10 mouse cellular contexts compared by ENCODE assay signal in the genomic region with DNA sequence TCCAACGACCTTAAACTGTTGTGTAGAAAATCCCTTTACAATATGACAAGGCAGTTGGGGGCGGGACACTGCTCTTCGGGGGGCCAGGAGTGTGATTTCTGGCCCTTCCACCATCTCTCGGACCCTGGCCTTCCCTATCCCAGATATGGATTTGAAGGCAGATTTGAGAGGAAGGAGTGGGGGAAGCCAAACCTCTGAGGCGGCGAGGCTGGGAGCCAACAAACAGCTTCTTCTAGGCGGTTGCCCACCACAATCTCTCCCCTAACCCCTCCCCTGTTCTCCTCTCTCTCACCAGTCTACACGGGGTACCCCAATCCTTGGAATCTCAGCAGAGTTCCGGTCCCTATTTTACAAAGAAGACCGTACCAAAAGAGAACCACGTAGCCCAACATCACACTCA. TPM values are rescaled to one million over a fixed set of nuclear protein-coding genes. Genes with fewer than 3 reads are reported as not detected.
DNase-seq lines count a peak whose midpoint lies in the region; ATAC-seq and TF ChIP-seq lines count a peak whose summit lies in the region.
"Had no signal": no experiment of that assay in that cellular context is flagged by ENCODE, and none has a peak within 500 bp of the region (broad histone marks: within the 10 kb centered on the region; RNA-seq: fewer than 3 reads in every experiment).

No protein-coding gene starts in this region.

- H3K4me1 ChIP-seq in kidney, embryonic 14.5 days (ENCODE audit: control insufficient read depth, insufficient read depth, low read length), result peaks cover 52% of the 10 kb centered on the region
- peaks cover 7% of the 10 kb centered on the region; the same call in 1 of the 2 replicates for H3K4me1 ChIP-seq in embryonic facial prominence, embryonic 14.5 days (ENCODE audit: control insufficient read depth, insufficient read depth, low read length)
- H3K4me1 ChIP-seq in hindbrain, embryonic 15.5 days (replicated peaks), result peaks cover 22% of the 10 kb centered on the region
- H3K4me1 ChIP-seq in midbrain, embryonic 14.5 days (ENCODE audit: control insufficient read depth, insufficient read depth, low read length), result peaks cover 8% of the 10 kb centered on the region
- H3K4me1 ChIP-seq in thymus, adult 2 months (replicated peaks; ENCODE audit: control insufficient read depth, insufficient read depth, low read length), result no peaks in the 10 kb centered on the region

- H3K4me2 ChIP-seq in kidney, embryonic 14.5 days (replicated peaks; ENCODE audit: low read depth, low read length), result peak overlapping the region; percentile 97
- H3K4me2 ChIP-seq in embryonic facial prominence, embryonic 14.5 days (ENCODE audit: low read depth, low read length), result peak overlapping the region; percentile 93
- peak overlapping the region; percentile 94 for H3K4me2 ChIP-seq in hindbrain, embryonic 15.5 days
- peak overlapping the region; percentile 93 for H3K4me2 ChIP-seq in midbrain, embryonic 14.5 days (ENCODE audit: low read length)

- no peak for DNase-seq in kidney, adult 9 months
- DNase-seq in embryonic facial prominence, embryonic 14.5 days (ENCODE audit: low spot score), result no peak
- DNase-seq in midbrain, embryonic 14.5 days, result no peak
- no peak for DNase-seq in left cerebral cortex, postnatal 36 days (ENCODE audit: low spot score in 2 of 2)
- no peak for DNase-seq in right cerebral cortex, adult 2 months (ENCODE audit: low spot score in 2 of 2)
- no peak for DNase-seq in thymus, adult 2 months

- no peaks in the 10 kb centered on the region for H3K36me3 ChIP-seq in kidney, embryonic 14.5 days (ENCODE audit: control insufficient read depth, insufficient read depth, low read length)
- H3K36me3 ChIP-seq in embryonic facial prominence, embryonic 14.5 days (ENCODE audit: control insufficient read depth, insufficient read depth, low read length), result no peaks in the 10 kb centered on the region
- no peaks in the 10 kb centered on the region for H3K36me3 ChIP-seq in hindbrain, embryonic 15.5 days
- H3K36me3 ChIP-seq in midbrain, embryonic 14.5 days (ENCODE audit: control insufficient read depth, insufficient read depth, low read length), result no peaks in the 10 kb centered on the region
- no peaks in the 10 kb centered on the region for H3K36me3 ChIP-seq in thymus, adult 2 months (ENCODE audit: control insufficient read depth, insufficient read depth, low read length)

- H3K4me3 ChIP-seq in kidney, embryonic 14.5 days (ENCODE audit: low read length), result peak overlapping the region; percentile 51
- H3K4me3 ChIP-seq in embryonic facial prominence, embryonic 14.5 days (ENCODE audit: low read depth, low read length), result peak overlapping the region; percentile 54
- peak overlapping the region; percentile 59 for H3K4me3 ChIP-seq in hindbrain, embryonic 15.5 days
- H3K4me3 ChIP-seq in midbrain, embryonic 14.5 days (replicated peaks; ENCODE audit: low read depth, low read length), result peak overlapping the region; percentile 53
- H3K4me3 ChIP-seq in thymus, adult 2 months (ENCODE audit: control insufficient read depth, insufficient read depth, low read length), result no peak overlapping the region

- TF ChIP-seq POLR2A in thymus, adult 2 months (IDR thresholded peaks at IDR 0.05; ENCODE audit: control insufficient read depth, extremely low read depth, insufficient read depth, low read length, poor library complexity), result no peak

- 2% methylated on average over 11 of the region's 11 CpGs for WGBS in kidney, embryonic 14.5 days
- WGBS in embryonic facial prominence, embryonic 14.5 days, result 5% methylated on average over 11 of the region's 11 CpGs
- 4% methylated on average over 11 of the region's 11 CpGs for WGBS in hindbrain, embryonic 15.5 days
- WGBS in midbrain, embryonic 14.5 days, result 2% methylated on average over 11 of the region's 11 CpGs
- WGBS in thymus, adult 2 months, result 3% methylated on average over 11 of the region's 11 CpGs

- no peak overlapping the region for H3K27ac ChIP-seq in kidney, embryonic 14.5 days (ENCODE audit: low read depth, low read length)
- H3K27ac ChIP-seq in embryonic facial prominence, embryonic 14.5 days (replicated peaks; ENCODE audit: low read depth, low read length), result no peak overlapping the region
- H3K27ac ChIP-seq in hindbrain, embryonic 15.5 days (replicated peaks), result no peak overlapping the region
- no peak overlapping the region for H3K27ac ChIP-seq in midbrain, embryonic 14.5 days (replicated peaks; ENCODE audit: low read depth, low read length)
- no peak overlapping the region for H3K27ac ChIP-seq in thymus, adult 2 months (ENCODE audit: control insufficient read depth, insufficient read depth, low read length)

- intact Hi-C loops in left cerebral cortex, postnatal 36 days (cut with DNase I), result no loop called here

- TF ChIP-seq CTCF in thymus, adult 2 months (IDR thresholded peaks at IDR 0.05; ENCODE audit: borderline replicate concordance, control insufficient read depth, extremely low read depth, insufficient read depth, low read length, poor library complexity), result no peak

- peaks cover 41% of the 10 kb centered on the region for H3K27me3 ChIP-seq in kidney, embryonic 14.5 days (ENCODE audit: control insufficient read depth, insufficient read depth, low read length)
- H3K27me3 ChIP-seq in embryonic facial prominence, embryonic 14.5 days (replicated peaks; ENCODE audit: control insufficient read depth, insufficient read depth, low read length), result peaks cover 67% of the 10 kb centered on the region
- peaks cover 52% of the 10 kb centered on the region for H3K27me3 ChIP-seq in hindbrain, embryonic 15.5 days
- peaks cover 53% of the 10 kb centered on the region for H3K27me3 ChIP-seq in midbrain, embryonic 14.5 days (ENCODE audit: control insufficient read depth, insufficient read depth, low read length)
- no peaks in the 10 kb centered on the region; the same call in 1 of the 2 replicates for H3K27me3 ChIP-seq in thymus, adult 2 months (ENCODE audit: control insufficient read depth, insufficient read depth, low read length)

- ATAC-seq in kidney, embryonic 14.5 days (ENCODE audit: low FRiP score, low TSS enrichment), result no peak
- ATAC-seq in embryonic facial prominence, embryonic 14.5 days (ENCODE audit: low read depth), result no peak
- no peak for ATAC-seq in hindbrain, embryonic 15.5 days (ENCODE audit: low FRiP score, low read depth)
- ATAC-seq in midbrain, embryonic 14.5 days (ENCODE audit: low FRiP score, low TSS enrichment), result no peak

- H3K9ac ChIP-seq in kidney, embryonic 14.5 days (ENCODE audit: low read depth, low read length), result peak overlapping the region; percentile 70; the same call in 1 of the 2 replicates
- no peak overlapping the region for H3K9ac ChIP-seq in embryonic facial prominence, embryonic 14.5 days (ENCODE audit: low read depth, low read length)
- no peak overlapping the region for H3K9ac ChIP-seq in hindbrain, embryonic 15.5 days
- no peak overlapping the region for H3K9ac ChIP-seq in midbrain, embryonic 14.5 days (replicated peaks; ENCODE audit: low read length)

- H3K9me3 ChIP-seq in kidney, embryonic 14.5 days (ENCODE audit: control insufficient read depth, low read length), result no peaks in the 10 kb centered on the region
- no peaks in the 10 kb centered on the region for H3K9me3 ChIP-seq in embryonic facial prominence, embryonic 14.5 days (ENCODE audit: control insufficient read depth, low read length)
- H3K9me3 ChIP-seq in hindbrain, embryonic 15.5 days, result no peaks in the 10 kb centered on the region
- H3K9me3 ChIP-seq in midbrain, embryonic 14.5 days (ENCODE audit: control insufficient read depth, low read length), result no peaks in the 10 kb centered on the region

RNA-seq across cellular contexts. Expression of a gene that starts 3.8 kb away (rescaled TPM):
- 0.09 and 0.73 TPM in 2 replicates for polyA plus RNA-seq in kidney, embryonic 14.5 days (2014; fragmentation: Nextera tagmentation; extraction: Ambion mirVana)
- not detected in 2 replicates for polyA plus RNA-seq in embryonic facial prominence, embryonic 14.5 days (2014; fragmentation: Nextera tagmentation; extraction: Ambion mirVana)
- polyA plus RNA-seq in hindbrain, embryonic 15.5 days (2015; fragmentation: Nextera tagmentation; extraction: Ambion mirVana), result 0.06 and 0.09 TPM in 2 replicates
- not detected in 2 replicates for polyA plus RNA-seq in midbrain, embryonic 14.5 days (2014; fragmentation: Nextera tagmentation; extraction: Ambion mirVana)
- under 1 TPM in 1 of 2 experiments, not detected in 1; 0.15 TPM for total RNA-seq in left cerebral cortex, postnatal 36 days (2021)
- 3.1 and 5.0 TPM in 2 replicates for polyA plus RNA-seq in thymus, adult 2 months (2012; rRNA removed)
- total RNA-seq: MEL had no signal
- polyA plus RNA-seq: large intestine, adult 2 months had no signal

RNA-seq across cellular contexts. Expression of a gene that starts 21.0 kb away (rescaled TPM):
- not detected in 2 replicates for polyA plus RNA-seq in kidney, embryonic 14.5 days (2014; fragmentation: Nextera tagmentation; extraction: Ambion mirVana)
- polyA plus RNA-seq in embryonic facial prominence, embryonic 14.5 days (2014; fragmentation: Nextera tagmentation; extraction: Ambion mirVana), result not detected in 2 replicates
- polyA plus RNA-seq in hindbrain, embryonic 15.5 days (2015; fragmentation: Nextera tagmentation; extraction: Ambion mirVana), result not detected in 2 replicates
- polyA plus RNA-seq in midbrain, embryonic 14.5 days (2014; fragmentation: Nextera tagmentation; extraction: Ambion mirVana), result not detected in 2 replicates
- total RNA-seq in left cerebral cortex, postnatal 36 days (2021), result not detected
- not detected in 2 replicates for polyA plus RNA-seq in thymus, adult 2 months (2012; rRNA removed)
- total RNA-seq: MEL had no signal
- polyA plus RNA-seq: large intestine, adult 2 months had no signal

RNA-seq across cellular contexts. Expression of a gene that starts 23.8 kb away (rescaled TPM):
- 23.3 and 25.3 TPM in 2 replicates for polyA plus RNA-seq in kidney, embryonic 14.5 days (2014; fragmentation: Nextera tagmentation; extraction: Ambion mirVana)
- 33.3 and 38.3 TPM in 2 replicates for polyA plus RNA-seq in embryonic facial prominence, embryonic 14.5 days (2014; fragmentation: Nextera tagmentation; extraction: Ambion mirVana)
- polyA plus RNA-seq in hindbrain, embryonic 15.5 days (2015; fragmentation: Nextera tagmentation; extraction: Ambion mirVana), result 25.4 and 25.9 TPM in 2 replicates
- 16.5 and 17.2 TPM in 2 replicates for polyA plus RNA-seq in midbrain, embryonic 14.5 days (2014; fragmentation: Nextera tagmentation; extraction: Ambion mirVana)
- 100 to 1,000 TPM; 201 to 252 TPM for total RNA-seq in left cerebral cortex, postnatal 36 days (2021)
- 12.3 and 19.7 TPM in 2 replicates for polyA plus RNA-seq in thymus, adult 2 months (2012; rRNA removed)
